Mouse (Mus musculus) heart, adult 2 months (tissue): ENCODE measurements at regions not wholly inside any gene's neighbourhood (a gene's known extent, or its start where the extent isn't known, plus 50 kb on each side); places are given as distances from the start of the nearest gene placed in this dataset.
A peak's percentile ranks its signal among the peaks of the same experiment; 100 is the strongest.

Experiments
- DNase-seq, 2 experiments: peaks; one replicate each; pipeline ENCODE4 v3.0.0; 2021
- H3K27ac ChIP-seq: fragments of 200-600 bp; 2 replicates; pipeline ENCODE4 v1.8.1; 2022
- H3K27me3 ChIP-seq: fragments of 200-500 bp; 2 replicates; pipeline ENCODE4 v1.6.1; 2012; ENCODE audit warnings: mild to moderate bottlenecking, low read length, inconsistent platforms, mixed read lengths; ENCODE audit not compliant: control insufficient read depth, insufficient read depth
- H3K36me3 ChIP-seq: fragments of 200-500 bp; 2 replicates; pipeline ENCODE4 v1.6.1; 2012; ENCODE audit warnings: low read length, inconsistent platforms; ENCODE audit not compliant: control insufficient read depth, insufficient read depth
- H3K4me1 ChIP-seq: fragments of 200-500 bp; 2 replicates; pipeline ENCODE4 v1.6.1; 2011; ENCODE audit warnings: low read length; ENCODE audit not compliant: control insufficient read depth, insufficient read depth
- H3K4me3 ChIP-seq: fragments of 200-600 bp; 2 replicates; pipeline ENCODE4 v1.8.1; 2022
- H3K79me2 ChIP-seq: fragments of 200-500 bp; replicated peaks from 2 replicates; pipeline ENCODE4 v1.6.1; 2012; ENCODE audit warnings: mild to moderate bottlenecking, inconsistent platforms, low read length, moderate library complexity, mixed read lengths; ENCODE audit not compliant: control insufficient read depth, insufficient read depth
- H3K9ac ChIP-seq: fragments of 200-500 bp; 2 replicates; pipeline ENCODE4 v1.6.1; 2012; ENCODE audit warnings: low read depth, mild to moderate bottlenecking, control low read depth, inconsistent platforms, low read length, mixed read lengths
- CTCF ChIP-seq: fragments of 200-600 bp; IDR thresholded peaks from 2 replicates; pipeline ENCODE4 v1.8.1; 2022; ENCODE audit warnings: antibody characterized with exemption, mild to moderate bottlenecking, moderate library complexity
- EP300 ChIP-seq: fragments of 200-500 bp; IDR thresholded peaks from 2 replicates; pipeline ENCODE4 v1.6.1; 2011; ENCODE audit warnings: low read depth, low read length, control low read depth; ENCODE audit not compliant: insufficient read depth
- POLR2A ChIP-seq: fragments of 200-500 bp; IDR thresholded peaks from 2 replicates; pipeline ENCODE4 v1.6.1; 2011; ENCODE audit warnings: mild to moderate bottlenecking, low read depth, low read length, control low read depth; ENCODE audit not compliant: insufficient read depth
- WGBS: fragments of 180-500 bp; shearing (Covaris S2); methylation state at CpG from one replicate; pipeline ENCODE4 v1.1.7; 2018; 5-methylcytosine and 5-hydroxymethylcytosine counted together
- intact Hi-C: fragments of 180-260 bp; cut with DNase I; formaldehyde crosslinking; loops from one replicate; pipeline ENCODE4 v1.15.1; 2025

GRCm38 (mm10) chr4:105332081-105332480 lies 174.9 kb downstream of the Plpp3 start:
- no peak overlapping the region for H3K27ac ChIP-seq
- no peak overlapping the region for H3K9ac ChIP-seq

GRCm38 (mm10) chr4:105335872-105336271 lies 178.7 kb downstream of the Plpp3 start:
- Histone ChIP-seq H3K36me3 (no peaks in the 10 kb centered on the region), H3K79me2 (no peaks in the 10 kb centered on the region), H3K9ac (no peak overlapping the region), H3K27ac (no peak overlapping the region), H3K4me3 (no peak overlapping the region), H3K4me1 (peaks cover 4% of the 10 kb centered on the region), H3K27me3 (no peaks in the 10 kb centered on the region)
- intact Hi-C loops: no loop called here
- WGBS: 45% methylated on average over 1 of the region's 1 CpGs
- TF ChIP-seq EP300: no peak
- TF ChIP-seq CTCF: no peak
- TF ChIP-seq POLR2A: no peak
- DNase-seq: no peak

More at GRCm38 (mm10) chr4:105332081-105332480, 174.9 kb downstream of the Plpp3 start:
- Histone ChIP-seq H3K4me3 (no peak overlapping the region), H3K79me2 (no peaks in the 10 kb centered on the region), H3K36me3 (peaks cover 4% of the 10 kb centered on the region; the same call in 1 of the 2 replicates), H3K27me3 (no peaks in the 10 kb centered on the region), H3K4me1 (peaks cover 12% of the 10 kb centered on the region)
- 88% methylated on average over 10 of the region's 10 CpGs for WGBS
- DNase-seq: no peak
- TF ChIP-seq POLR2A: no peak
- no peak for TF ChIP-seq EP300
- no peak for TF ChIP-seq CTCF
- intact Hi-C loops: no loop called here

- no peak for DNase-seq
- H3K4me3 ChIP-seq: no peak overlapping the region
- H3K4me1 ChIP-seq: peaks cover 4% of the 10 kb centered on the region
- intact Hi-C loops: no loop called here
- TF ChIP-seq EP300 (no peak), CTCF (no peak), POLR2A (no peak)
- 54% methylated on average over 4 of the region's 4 CpGs for WGBS
- H3K36me3 ChIP-seq: no peaks in the 10 kb centered on the region
- H3K27me3 ChIP-seq: no peaks in the 10 kb centered on the region
- H3K79me2 ChIP-seq: no peaks in the 10 kb centered on the region
- no peak overlapping the region for H3K9ac ChIP-seq
- H3K27ac ChIP-seq: no peak overlapping the region
Measured at GRCm38 (mm10) chr4:105336557-105336956, 179.4 kb downstream of the Plpp3 start.

- intact Hi-C loops: no loop called here
- H3K27me3 ChIP-seq: no peaks in the 10 kb centered on the region
- H3K4me1 ChIP-seq: peaks cover 4% of the 10 kb centered on the region
- no peak for TF ChIP-seq EP300
- TF ChIP-seq POLR2A: no peak
- TF ChIP-seq CTCF: no peak
- no peaks in the 10 kb centered on the region for H3K36me3 ChIP-seq
- 57% methylated on average over 7 of the region's 7 CpGs for WGBS
- H3K79me2 ChIP-seq: no peaks in the 10 kb centered on the region
- no peak for DNase-seq
- H3K9ac ChIP-seq: no peak overlapping the region
- H3K4me3 ChIP-seq: no peak overlapping the region
- no peak overlapping the region for H3K27ac ChIP-seq
Measured at GRCm38 (mm10) chr4:105338131-105338530, 181.0 kb downstream of the Plpp3 start.

DNA sequence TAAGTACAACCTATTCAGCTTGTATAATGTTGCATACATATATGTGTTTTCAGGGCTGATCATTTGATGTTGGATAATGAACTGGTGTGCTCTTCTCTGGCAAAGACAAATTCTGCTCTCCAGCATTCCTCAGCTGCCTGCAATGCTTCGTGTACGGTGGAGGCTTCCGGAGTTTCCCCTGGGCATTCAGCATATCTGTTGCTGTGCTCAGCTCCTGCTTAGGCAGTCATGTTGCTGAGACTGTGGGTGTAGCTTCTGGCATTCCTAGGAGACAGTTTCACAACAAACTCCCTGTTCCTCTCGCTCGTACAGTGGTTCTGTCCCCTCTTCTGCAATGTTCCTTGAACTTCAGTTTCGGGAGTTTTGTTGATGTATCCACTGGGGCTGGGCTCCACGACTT lies 181.7 kb downstream of the Plpp3 start:
- Histone ChIP-seq H3K4me3 (no peak overlapping the region), H3K79me2 (no peaks in the 10 kb centered on the region), H3K27me3 (no peaks in the 10 kb centered on the region), H3K27ac (no peak overlapping the region), H3K36me3 (no peaks in the 10 kb centered on the region), H3K9ac (no peak overlapping the region), H3K4me1 (peaks cover 4% of the 10 kb centered on the region)
- intact Hi-C loops: no loop called here
- peak in 1 of 2 experiments; percentile 52 for DNase-seq
- 37% methylated on average over 7 of the region's 7 CpGs for WGBS
- no peak for TF ChIP-seq POLR2A
- TF ChIP-seq EP300: no peak
- TF ChIP-seq CTCF: no peak

DNA sequence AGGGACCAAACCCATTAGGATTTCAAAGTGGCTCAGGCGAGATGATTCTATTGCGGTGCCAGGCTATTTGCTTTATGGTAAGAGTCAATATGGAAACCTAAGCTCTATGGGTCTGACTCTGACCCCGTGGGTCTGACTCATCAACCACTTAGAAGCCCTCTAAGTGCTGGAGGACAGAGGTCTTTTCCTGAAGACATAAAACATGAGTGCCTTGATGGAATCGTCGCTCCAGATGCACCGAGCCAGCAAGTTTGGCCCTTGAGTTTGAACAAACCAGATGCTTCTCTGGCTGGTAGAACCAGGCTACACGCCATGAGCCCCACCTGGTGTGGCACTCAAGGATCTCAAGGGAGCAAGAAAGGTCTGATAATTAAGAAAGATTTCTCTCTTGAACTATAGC lies 184.1 kb downstream of the Plpp3 start:
- no peaks in the 10 kb centered on the region for H3K79me2 ChIP-seq
- no peak for TF ChIP-seq EP300
- no peak for TF ChIP-seq CTCF
- no peak for TF ChIP-seq POLR2A
- no peaks in the 10 kb centered on the region for H3K36me3 ChIP-seq
- no peak overlapping the region for H3K27ac ChIP-seq
- no peak overlapping the region for H3K4me3 ChIP-seq
- intact Hi-C loops: no loop called here
- DNase-seq: no peak
- no peak overlapping the region for H3K9ac ChIP-seq
- peaks cover 4% of the 10 kb centered on the region for H3K4me1 ChIP-seq
- 89% methylated on average over 7 of the region's 7 CpGs for WGBS
- no peaks in the 10 kb centered on the region for H3K27me3 ChIP-seq
